Mouse (Mus musculus) urinary bladder, postnatal 10 days (tissue): Measurements from ENCODE around the gene Ndufb3.
"Not testable (repeated sequence)": the region's sequence is repeated elsewhere in the genome, so short reads cannot be mapped to it uniquely, and the experiment has no call there.

ENCODE experiments used
- DNase-seq: peaks from one replicate; pipeline ENCODE4 v3.0.0; 2022; ENCODE audit warnings: low spot score

Gene Ndufb3

DNA sequence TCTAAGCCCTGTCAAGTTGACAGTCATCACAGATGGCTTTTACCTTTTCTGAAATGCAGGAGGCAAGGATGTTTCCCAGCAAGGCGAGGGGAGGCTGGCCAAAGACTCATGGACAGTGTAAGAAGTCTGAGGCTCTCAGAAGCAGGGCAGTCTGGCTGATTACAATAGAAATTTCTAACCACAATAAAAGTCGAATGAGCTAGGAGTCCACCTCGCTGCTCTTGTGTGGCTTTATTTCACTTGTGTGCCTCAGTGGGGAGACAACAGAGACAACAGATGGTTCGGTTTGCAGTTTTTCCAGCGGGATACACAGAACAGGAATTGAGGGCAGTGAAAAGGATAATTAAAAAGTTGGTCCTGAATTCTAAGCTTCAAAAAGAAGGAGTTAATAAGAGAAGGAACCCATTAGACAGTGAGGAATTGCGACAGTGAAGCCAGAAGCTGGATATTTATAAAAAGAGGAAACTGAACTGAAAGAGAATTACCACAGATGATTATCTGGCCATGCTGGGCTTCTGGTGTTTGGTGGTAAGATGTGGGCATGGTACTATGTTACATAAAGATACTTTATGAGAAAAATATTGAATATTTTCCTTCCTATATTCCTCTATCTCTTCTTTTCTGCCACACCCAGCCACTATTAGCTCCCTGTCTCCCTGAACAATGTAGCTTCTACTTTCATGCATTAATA lies 31.9 kb downstream of the Ndufb3 start:
- DNase-seq, result no peak

DNA sequence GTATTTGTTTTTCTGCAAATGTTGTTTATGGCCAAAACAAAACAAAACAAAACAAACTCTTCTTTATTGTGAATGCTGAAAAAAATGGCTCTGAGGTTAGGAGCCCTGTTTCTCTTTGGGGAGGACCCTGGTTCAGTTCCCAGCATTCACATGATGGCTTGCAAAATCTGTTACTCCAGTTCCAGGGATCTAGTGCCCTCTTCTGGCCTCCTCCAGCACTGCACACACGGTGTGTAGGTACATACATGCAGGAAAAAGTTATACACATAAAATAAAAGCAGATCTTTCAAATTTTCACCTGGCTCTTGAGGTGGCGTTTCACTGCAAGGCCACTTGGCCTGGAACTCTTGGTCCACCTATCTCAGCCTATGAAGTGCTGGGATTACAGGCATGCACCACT lies 32.6 kb downstream of the Ndufb3 start:
- DNase-seq, result no peak

GRCm38 (mm10) chr1:58621251-58621650 lies 35.1 kb downstream of the Ndufb3 start:
- DNase-seq, result no peak

DNA sequence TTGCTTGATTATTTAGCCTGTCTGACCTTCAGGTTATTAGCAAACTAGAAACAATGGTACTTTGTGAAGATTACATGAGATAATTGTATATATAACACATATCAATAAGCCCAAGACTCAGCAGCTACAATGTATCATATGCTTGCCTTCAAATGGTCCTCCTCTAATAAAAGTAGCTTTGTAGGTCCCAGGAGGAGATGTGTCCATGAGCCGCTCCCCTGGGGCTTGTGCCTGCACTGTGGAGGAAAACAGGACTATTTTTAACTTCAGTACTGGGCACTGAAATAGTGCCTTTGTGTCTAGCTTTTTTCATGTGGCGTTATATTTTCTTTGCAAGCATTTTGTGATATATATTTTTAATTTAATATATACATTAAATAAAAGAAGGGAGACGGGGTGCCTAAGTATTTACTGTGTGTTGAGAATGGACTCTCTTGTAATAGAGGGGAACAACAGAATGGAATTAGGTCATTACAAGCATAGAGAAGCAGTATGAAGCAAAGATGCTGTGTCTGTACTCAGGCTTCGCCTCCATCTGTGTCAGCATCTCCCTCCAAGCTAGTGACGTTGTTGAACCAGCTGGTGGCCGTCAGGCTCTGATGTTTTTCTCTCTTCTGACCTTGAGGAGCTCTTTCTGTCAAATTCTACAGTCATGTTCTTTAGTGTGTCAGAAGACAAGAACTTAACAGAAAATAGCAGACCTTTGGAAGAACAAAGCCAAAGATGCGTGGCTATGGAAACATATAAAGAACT lies 36.0 kb downstream of the Ndufb3 start:
- DNase-seq, result no peak

DNA sequence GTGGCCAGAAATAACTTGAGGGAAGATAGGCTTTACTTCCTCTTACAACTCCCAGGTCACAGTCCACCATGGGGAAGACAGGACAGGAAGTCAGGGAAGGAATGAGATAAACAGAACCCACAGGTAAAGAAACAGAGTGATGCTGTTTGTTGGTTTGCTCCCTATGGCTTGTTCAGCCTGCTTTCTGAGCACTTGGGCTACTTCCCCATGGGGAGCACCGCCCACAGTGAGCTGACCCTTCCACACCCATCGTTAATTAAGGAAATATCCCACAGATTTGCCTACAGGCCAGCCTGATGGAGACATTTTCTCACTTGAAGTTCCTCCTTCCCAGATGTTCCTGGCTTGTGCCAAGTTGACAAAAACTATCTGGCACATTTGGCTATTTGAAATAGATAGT lies 42.7 kb downstream of the Ndufb3 start:
- not testable (repeated sequence) for DNase-seq
